Mouse (Mus musculus): ENCODE measurements around the gene Egflam.

The Egflam gene

GRCm38 (mm10) chr15:7397818-7398608 is at the start of gene Egflam:
Egflam (minus strand) TSS chr15:7398395.
- no peak for DNase-seq (ENCODE audit: low spot score in 2 of 2)

- no peak for DNase-seq (ENCODE audit: low spot score in 2 of 2)
Observed at GRCm38 (mm10) chr15:7443396-7444315, 45.5 kb upstream of the Egflam start.

- no peak for DNase-seq (ENCODE audit: low spot score in 2 of 2)
Observed at GRCm38 (mm10) chr15:7442148-7443100, 44.2 kb upstream of the Egflam start.

DNA sequence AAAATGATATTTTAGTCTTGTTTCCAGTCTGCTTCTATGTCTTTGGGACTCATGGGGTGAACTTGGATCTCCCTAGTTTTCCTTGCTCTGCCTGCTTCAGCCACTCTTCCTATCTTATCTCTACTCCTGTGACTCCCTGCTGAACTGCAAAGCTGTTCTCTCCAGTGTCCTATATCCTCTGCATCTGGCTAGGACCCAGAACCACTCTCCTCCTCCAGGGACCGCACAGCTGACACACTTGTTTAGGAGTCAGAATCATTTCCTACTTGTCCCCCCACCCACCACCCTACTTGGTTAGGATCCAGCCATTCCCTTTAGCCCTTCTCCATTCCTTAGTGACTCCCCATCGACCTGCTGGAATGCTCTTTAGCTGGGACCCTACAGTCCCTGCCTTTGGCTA is 26.1 kb upstream of the Egflam start:
- no peak for DNase-seq (ENCODE audit: low spot score in 2 of 2)

DNA sequence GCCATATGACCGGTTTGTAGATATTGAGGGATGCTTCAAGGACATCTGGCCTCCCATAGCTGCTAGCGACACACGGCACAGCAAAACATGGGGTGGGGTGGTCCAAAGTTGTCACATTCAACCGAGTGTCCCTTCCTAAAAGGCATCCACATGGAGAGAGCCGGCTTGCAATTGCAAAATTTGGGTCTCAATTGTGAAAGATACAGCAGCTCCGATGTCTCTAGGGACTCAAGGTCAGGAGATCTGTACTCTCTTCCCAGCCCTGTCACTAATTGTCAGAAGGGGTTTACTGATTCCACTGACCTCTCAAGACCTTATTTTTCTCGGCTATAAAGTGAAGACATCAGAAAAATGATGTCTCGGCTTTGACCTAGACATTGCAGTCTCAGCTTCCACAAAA is 6.3 kb upstream of the Egflam start:
- DNase-seq (ENCODE audit: low spot score in 2 of 2), result no peak

- DNase-seq (ENCODE audit: low spot score in 2 of 2), result no peak
Observed at GRCm38 (mm10) chr15:7398609-7399540, 680 bp upstream of the Egflam start.

GRCm38 (mm10) chr15:7397446-7397817 is 763 bp downstream of the Egflam start:
- DNase-seq (ENCODE audit: low spot score in 2 of 2), result no peak

- no peak for DNase-seq (ENCODE audit: low spot score in 2 of 2)
Observed at GRCm38 (mm10) chr15:7383349-7383748, 14.8 kb downstream of the Egflam start.

DNA sequence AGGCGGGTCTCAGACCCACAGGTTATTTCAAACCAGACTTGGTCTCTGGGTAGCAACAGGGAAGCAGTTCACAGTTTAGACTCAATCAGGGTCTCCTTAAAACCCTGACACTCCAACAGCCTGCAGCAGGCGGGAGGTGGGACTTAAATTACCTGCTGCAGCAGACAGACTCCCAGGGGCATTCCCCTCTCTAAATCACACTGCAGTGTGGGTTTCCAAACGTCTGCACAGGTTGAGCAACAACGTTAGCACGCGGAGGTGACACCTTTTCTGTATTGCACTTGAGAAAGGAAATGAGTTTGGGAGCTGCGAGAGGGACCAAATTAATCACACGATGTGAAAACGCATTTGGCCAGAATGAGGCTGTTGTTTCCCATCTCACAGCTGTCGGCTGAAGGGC is 15.7 kb downstream of the Egflam start:
- no peak for DNase-seq (ENCODE audit: low spot score in 2 of 2)

DNA sequence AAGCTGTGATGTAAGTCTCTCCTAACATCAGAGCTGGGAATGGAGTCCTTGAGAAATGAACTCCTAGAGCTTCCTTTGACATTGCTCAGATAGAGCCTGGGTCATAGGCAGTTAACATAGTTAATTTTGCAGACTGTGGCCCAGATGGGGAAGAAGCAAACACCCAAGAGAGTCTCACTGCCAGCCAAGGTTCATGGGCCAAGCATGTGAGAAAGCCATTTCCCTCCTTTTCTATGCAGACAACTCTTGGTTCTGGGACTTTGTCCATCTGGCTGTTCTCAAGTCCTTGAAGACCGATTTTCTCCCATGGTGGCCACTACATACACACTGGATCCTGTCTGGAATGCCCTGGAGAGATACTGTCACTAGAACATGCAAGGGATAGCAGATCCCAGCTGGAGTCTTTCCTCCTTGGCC is 45.6 kb downstream of the Egflam start:
- DNase-seq (ENCODE audit: low spot score in 2 of 2), result no peak

DNA sequence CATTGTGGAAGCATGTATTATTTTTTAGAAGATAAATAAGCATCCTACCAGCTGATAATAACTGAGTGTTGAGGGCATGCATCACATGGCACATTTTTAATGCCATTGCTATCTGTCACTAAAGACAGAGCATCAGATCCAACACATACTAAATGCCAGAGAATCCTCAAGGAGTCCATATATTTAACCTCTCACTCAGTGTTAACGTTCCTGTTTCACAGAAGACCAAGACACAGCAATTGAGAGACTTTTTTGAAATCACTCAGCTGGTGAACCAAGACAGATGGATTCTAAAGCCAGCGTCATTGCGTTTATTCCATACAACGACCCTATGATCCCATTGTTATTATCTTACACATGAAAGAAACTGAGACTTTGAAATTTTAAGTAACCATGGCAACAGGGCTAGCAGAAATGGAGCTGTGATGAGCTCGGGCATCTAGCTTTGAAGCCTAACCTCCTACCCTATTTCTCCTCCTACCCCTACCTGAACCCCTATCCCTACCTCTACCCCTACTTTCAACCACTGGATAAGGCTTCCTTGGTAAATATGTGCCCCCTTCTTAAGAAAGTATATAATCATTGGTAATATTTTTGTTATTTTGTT is 57.4 kb downstream of the Egflam start:
- DNase-seq (ENCODE audit: low spot score in 2 of 2), result no peak

DNA sequence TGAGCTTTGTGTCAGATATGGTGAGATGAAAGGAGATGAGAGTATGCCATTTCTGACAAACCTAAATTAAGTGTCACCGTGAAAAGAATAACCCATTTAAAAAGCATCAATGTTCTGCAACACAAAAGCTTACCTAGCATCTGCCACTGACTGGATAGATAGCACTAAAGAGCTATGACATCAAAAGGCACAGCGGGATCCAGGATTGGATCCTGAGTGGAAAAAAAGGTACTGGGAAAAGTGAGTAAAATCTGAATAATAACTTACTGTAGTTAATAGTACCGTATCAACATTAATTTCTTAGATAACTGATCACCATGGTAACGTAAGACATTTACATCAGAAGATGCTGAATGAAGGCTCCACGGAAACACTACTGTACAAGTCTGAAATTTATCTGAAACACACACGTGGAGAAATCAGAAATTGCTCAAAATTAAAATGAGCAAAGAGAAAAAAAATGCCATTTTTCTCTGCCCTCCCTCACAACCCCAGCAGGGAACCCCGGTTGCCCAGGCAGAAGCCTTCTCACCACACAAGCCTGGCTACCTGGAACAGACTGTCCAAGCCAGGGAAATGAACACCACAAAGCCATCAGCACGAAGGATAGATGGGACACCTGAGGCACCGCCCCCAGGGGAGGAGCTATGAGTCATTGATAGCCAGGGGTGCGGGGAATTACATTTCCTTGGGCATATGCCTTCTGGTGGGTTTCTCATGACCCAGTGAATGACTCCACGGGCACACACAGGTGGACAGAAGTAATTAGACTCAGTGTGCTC is 63.5 kb downstream of the Egflam start:
- no peak for DNase-seq (ENCODE audit: low spot score in 2 of 2)

GRCm38 (mm10) chr15:7332875-7333274 is 65.3 kb downstream of the Egflam start:
- no peak for DNase-seq (ENCODE audit: low spot score in 2 of 2)

- no peak for DNase-seq (ENCODE audit: low spot score in 2 of 2)
Observed at GRCm38 (mm10) chr15:7322599-7323311, 75.4 kb downstream of the Egflam start.

GRCm38 (mm10) chr15:7320901-7321300 is 77.3 kb downstream of the Egflam start:
- no peak for DNase-seq (ENCODE audit: low spot score in 2 of 2)

GRCm38 (mm10) chr15:7315539-7315938 is 82.7 kb downstream of the Egflam start:
- DNase-seq (ENCODE audit: low spot score in 2 of 2), result no peak

DNA sequence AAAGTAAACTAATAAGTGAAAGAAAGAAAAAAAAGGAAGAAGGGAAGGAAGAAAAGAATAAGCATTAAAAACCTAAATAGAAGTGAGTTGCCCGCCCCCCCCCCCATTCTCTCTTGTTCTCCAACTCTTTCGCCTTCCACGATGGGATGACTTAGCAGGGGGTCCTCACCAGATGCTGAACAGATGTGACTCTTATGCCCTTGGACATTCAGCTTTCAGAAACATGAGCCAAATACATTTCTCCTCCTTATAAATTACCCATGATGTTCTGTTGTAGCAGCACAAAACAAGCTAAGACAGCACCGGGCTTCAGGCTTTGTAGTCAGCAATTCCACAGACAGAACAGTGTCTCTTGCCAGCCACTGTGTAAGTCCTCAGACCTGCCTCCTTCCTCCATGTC is 89.5 kb downstream of the Egflam start:
- no peak for DNase-seq (ENCODE audit: low spot score in 2 of 2)

- DNase-seq (ENCODE audit: low spot score in 2 of 2), result no peak
Observed at GRCm38 (mm10) chr15:7299892-7300291, 98.3 kb downstream of the Egflam start.

DNA sequence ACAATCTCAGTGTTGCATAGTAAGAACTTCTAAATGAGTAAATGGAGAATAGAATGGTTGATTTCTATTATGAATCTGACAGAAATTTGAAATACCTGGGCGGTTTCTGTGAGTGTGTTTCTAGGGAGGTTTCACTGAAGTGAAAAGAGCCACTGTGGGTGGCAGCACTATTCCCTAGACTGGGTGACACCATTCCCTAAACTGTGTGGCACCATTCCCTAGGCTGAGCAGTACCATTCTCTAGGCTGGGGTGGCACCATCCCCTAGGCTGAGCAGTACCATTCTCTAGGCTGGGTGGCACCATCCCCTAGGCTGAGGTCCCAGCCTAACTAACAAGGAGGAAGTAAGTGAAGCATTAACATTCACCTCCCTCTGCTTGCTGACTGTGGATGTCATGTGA is 103.0 kb downstream of the Egflam start:
- no peak for DNase-seq (ENCODE audit: low spot score in 2 of 2)

Data from spleen, postnatal 14 days (tissue).